Mouse (Mus musculus): ENCODE results near the gene Kxd1. TPM values are rescaled to one million over a fixed set of nuclear protein-coding genes. Genes with fewer than 3 reads are reported as not detected.

The Kxd1 gene
- 118 TPM for polyA plus RNA-seq (2014; fragmentation: Illumina TruSeq; extraction: RNeasy Lipid Tissue Mini Kit (QIAGEN cat#74804); ENCODE audit: low read depth, low replicate concordance)

DNA sequence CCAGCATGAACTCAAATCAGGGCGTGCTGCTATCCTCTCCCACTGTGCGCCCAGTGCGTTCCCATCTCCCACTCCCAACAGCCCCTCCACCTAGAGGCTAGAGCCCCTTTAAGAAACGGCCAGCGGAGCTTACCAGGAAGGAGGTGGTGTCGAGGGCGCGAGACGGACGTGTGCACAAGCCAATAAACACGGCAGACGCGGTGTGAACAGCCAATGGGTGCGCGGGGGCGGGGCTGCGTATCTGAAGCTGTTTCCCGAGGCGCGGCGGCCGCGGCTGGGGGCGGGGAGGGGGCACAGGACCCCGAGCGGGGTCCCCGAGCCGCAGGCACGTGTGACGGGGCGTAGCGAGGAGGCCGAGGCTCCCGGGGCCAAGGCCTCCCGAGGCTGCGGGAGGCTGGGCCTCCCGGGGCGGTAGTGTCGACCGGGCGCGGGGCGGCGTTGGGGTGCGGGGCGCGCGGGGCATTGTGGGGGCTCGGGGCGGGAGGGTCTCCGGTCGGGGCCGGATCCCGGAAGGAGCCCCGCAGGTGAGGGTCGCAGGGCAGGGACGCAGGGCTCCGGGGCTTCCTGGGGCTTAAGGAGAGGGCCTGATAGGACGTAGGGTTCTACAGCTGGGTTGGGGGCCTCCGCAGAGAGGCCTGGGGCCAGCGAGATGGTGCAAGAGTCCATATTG is at the start of gene Kxd1, which contains the start of gene Fkbp8:
TSS of gene Kxd1 (minus strand) at position 445 of the 670 bp plus-strand sequence.
TSS of gene Fkbp8 (plus strand) at position 213 of the 670 bp plus-strand sequence.

DNA sequence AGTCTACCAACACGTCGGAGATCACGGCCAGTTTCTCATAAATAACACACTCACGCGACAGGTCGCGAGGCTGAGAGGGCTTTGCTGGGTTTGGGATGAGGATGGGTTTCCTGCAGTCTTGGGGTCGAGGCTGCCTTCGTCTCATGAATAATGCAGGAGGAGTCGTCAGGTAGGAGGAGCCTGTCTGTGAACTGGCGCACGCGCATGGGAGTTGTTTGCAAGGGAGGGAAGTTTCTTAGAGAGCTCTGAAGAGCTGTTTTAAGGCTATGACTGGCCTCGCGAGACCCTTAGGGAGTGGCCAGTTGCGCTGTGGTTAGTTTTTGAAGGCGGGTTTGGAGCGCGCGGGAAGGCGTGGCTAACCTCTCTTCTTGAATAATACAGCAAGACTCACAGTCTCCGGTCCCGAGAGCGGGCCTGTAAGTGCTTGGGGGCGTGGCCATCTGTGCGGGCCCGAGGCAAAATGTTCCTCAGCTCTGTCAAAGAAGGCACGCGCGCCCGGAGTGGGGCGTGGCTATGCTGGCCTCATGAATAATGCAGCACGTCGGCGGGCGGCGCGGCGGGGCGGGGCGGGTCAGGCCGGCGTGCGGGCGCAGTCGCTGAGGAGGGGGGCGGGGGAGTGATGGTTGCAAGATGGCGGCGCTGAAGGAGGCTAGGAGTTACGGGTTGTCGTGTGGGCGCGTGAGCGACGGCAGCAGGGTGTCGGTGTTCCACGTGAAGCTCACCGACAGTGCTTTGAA is 11.5 kb upstream of the Kxd1 start, which contains the start of gene Ell:
TSS of gene Ell (plus strand) at position 381 of the 737 bp plus-strand sequence.

DNA sequence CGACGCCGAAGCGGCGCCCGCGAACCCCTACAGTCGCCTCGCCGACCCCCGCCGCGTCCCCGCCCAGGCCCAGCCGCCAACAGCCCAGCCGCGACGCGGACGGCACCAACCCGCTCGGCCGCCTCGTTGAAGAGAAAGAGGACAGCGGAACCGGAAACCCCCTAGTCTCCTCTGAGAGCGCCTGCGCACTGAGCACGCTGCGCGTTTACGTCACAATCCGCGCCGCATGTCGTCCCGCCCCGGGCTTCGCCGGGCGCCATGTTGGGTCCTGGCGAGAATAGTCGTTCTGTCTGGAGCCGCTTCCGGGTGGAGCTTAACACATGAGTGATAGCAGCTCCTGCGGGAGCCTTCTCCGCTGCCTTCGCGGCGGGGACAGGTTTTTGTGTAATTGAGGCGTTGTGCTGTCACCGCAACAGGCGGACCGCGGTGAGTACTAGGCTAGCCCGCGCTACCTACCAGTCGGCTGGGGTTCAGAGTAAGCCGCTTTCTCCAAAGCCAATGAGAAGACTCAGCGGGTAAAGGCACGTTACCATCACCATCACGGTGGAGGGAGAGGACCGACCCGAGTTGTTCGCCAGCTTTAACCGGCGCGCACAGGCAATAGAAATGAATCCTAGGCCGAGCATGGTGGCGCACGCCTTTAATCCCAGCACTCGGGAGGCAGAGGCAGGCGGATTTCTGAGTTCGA is 17.4 kb downstream of the Kxd1 start, which contains the start of gene Uba52:
TSS of gene Uba52 (minus strand) at position 574 of the 688 bp plus-strand sequence.

DNA sequence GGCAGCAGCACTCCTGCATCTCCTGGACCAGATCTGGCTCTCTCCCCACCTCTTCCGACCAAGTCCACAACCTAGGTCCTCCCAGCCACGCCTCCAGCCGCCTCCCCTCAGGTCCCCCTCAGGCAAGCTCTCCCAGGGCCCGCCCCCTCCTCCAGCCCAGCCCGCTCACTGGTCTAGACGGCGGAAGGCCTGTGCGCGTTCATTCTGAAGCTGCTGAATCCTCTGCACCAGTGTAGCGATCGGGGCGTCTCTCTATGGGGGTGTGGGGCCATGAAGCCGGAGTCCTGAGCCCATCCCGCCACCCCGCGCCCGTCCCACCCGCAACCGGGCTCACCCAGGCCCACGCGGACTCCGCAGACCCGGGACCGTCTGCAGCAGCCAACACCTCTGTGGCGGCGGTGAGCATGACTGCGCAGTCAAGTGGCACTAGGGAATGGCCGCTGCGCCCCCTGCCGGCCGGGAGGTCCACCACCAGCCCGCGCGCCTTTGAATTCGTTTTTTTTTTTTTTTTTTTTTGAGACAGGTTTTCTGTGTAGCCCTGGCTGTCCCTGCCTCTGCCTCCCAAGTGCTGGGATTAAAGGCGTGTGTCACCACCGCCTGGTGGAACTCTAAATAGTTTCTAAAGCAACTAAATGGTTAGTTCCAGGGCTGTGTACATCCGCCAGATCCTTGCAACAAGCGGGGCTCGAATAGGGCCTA is 21.3 kb downstream of the Kxd1 start, which contains the start of gene Rex1bd:
TSS of gene Rex1bd (minus strand) at position 425 of the 699 bp plus-strand sequence.

DNA sequence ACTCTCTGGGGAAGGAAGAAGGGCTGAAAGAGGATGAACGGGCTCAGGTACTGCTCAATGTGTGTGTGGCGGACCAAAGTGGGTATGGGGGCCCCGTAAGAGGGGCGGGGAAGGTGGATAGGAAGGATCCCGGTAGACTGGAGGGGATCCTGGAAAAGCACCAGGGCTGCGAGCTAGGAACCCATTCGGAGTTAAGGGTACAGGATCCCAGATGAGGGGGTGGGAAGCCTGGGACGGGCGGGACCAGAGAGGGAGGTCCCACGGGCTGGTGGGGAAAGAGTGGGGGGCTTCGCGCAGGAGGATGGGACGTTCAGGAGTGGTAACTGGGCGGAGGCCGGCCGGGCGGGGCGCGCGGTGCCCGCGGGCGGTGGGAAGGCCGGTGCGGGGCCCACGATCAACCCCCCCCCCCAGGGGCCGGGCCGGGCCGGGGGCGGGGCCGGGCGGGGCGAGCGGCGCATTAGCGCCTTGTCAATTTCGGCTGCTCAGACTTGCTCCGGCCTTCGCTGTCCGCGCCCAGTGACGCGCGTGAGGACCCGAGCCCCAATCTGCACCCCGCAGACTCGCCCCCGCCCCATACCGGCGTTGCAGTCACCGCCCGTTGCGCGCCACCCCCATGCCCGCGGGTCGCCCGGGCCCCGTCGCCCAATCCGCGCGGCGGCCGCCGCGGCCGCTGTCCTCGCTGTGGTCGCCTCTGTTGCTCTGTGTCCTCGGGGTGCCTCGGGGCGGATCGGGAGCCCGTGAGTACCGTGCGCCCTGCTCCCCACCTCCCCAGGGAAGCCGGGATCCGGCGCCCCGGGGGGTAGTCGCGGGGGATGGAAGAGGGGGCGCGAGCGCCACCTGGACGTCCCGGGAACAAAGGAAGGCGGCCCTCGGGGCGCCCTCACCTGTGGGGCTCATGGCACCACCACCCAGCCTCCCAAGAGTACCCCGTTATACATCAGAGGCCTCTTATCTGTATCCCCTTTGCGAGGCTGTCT is 34.8 kb downstream of the Kxd1 start, which contains the start of gene Crlf1:
TSS of gene Crlf1 (plus strand) at position 495 of the 977 bp plus-strand sequence.

DNA sequence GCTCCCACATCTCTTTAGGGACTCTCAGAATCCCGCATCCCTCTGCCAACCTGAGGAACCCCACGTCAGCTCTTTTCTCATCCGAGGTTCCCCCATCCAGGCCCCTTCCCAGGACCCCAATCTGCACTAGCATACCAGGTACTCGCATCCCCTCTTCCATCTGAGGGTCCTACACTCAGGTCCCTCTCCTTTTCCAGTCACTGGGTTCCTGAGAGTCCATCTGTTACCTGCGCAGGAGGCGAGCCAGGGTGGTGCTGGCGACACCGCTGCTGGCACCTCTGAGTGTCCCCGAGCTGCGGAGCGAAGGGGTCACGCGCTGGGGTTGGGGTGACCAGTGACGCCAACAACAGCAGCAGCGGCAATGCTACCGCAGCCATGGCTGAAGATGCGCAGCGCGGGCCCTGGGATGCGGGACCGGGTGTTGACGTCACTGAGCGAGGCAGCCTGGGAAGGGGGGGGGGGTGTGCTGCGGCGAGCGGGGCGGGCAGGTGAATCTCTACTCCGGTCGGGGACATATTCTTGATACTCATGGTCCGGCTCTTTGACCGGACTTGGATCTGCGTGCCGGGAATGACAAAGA is 40.7 kb downstream of the Kxd1 start, which contains the start of gene Tmem59l:
TSS of gene Tmem59l (minus strand) at position 418 of the 580 bp plus-strand sequence.

DNA sequence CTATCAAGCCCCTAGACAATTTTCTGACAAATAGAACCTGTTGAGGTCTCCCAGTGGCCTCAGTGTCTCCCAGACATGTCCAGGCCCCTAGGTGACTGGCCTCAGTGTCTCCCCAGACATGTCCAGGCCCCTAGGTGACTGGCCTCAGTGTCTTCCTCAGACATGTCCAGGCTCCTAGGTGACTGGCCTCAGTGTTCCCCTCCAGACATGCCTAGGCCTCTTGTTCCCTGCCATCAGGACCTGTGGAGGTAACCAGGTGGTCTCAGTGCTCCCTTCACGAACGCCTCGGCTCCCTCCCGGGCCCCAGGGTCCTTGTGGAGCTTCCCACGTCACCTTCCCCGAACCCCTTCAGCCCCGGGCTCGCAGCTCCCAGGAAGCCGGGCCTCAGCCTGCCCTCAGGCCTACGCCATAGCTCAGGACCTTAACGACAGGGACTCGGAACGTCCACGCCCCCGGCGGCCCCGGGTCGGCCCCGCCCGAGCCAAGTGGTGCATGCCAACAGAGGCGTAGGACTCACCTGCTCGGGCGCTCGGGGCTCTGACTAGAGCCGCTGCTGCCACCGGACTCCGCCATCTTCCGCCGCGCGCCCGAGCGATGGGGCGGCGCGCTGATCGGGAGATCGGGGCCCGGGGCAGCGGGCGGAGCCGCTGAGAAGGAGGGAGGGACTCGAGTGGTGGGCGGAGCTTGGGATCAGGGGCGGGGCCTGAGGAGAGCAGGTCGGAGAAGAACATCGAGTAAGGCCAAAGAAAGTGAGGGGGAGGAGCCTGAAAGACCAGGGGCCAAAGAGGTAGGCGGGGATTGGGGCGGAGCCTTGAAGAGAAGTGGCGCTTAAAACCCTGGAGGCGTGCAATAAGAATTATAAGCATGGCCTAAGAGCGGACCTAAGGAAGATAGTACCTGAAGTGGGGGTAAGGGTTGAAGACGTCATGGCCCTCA is 51.2 kb downstream of the Kxd1 start, which contains the start of gene Klhl26:
TSS of gene Klhl26 (minus strand) at position 636 of the 936 bp plus-strand sequence.

Other genes with a start within 250 kb of the Kxd1 start
- gene Homer3, start 245.1 kb downstream of the Kxd1 start, polyA plus RNA-seq (2014; fragmentation: Illumina TruSeq; extraction: RNeasy Lipid Tissue Mini Kit (QIAGEN cat#74804); ENCODE audit: low read depth, low replicate concordance) = 7.0 TPM
- 22.8 TPM for gene Ddx49, start 225.5 kb downstream of the Kxd1 start, polyA plus RNA-seq (2014; fragmentation: Illumina TruSeq; extraction: RNeasy Lipid Tissue Mini Kit (QIAGEN cat#74804); ENCODE audit: low read depth, low replicate concordance)
- 126 TPM for gene Cope, start 225.4 kb downstream of the Kxd1 start, polyA plus RNA-seq (2014; fragmentation: Illumina TruSeq; extraction: RNeasy Lipid Tissue Mini Kit (QIAGEN cat#74804); ENCODE audit: low read depth, low replicate concordance)
- gene Cers1, start 212.2 kb downstream of the Kxd1 start, polyA plus RNA-seq (2014; fragmentation: Illumina TruSeq; extraction: RNeasy Lipid Tissue Mini Kit (QIAGEN cat#74804); ENCODE audit: low read depth, low replicate concordance) = 0.68 TPM
- gene Gdf1, start 198.1 kb downstream of the Kxd1 start, polyA plus RNA-seq (2014; fragmentation: Illumina TruSeq; extraction: RNeasy Lipid Tissue Mini Kit (QIAGEN cat#74804); ENCODE audit: low read depth, low replicate concordance) = not detected
- gene Upf1, start 174.7 kb downstream of the Kxd1 start, polyA plus RNA-seq (2014; fragmentation: Illumina TruSeq; extraction: RNeasy Lipid Tissue Mini Kit (QIAGEN cat#74804); ENCODE audit: low read depth, low replicate concordance) = 27.5 TPM
- gene Comp, start 154.4 kb downstream of the Kxd1 start, polyA plus RNA-seq (2014; fragmentation: Illumina TruSeq; extraction: RNeasy Lipid Tissue Mini Kit (QIAGEN cat#74804); ENCODE audit: low read depth, low replicate concordance) = 11.6 TPM
- 7.9 TPM for gene Crtc1, start 88.4 kb downstream of the Kxd1 start, polyA plus RNA-seq (2014; fragmentation: Illumina TruSeq; extraction: RNeasy Lipid Tissue Mini Kit (QIAGEN cat#74804); ENCODE audit: low read depth, low replicate concordance)
- gene Klhl26, start 51.0 kb downstream of the Kxd1 start, polyA plus RNA-seq (2014; fragmentation: Illumina TruSeq; extraction: RNeasy Lipid Tissue Mini Kit (QIAGEN cat#74804); ENCODE audit: low read depth, low replicate concordance) = 9.1 TPM
- gene Tmem59l, start 40.6 kb downstream of the Kxd1 start, polyA plus RNA-seq (2014; fragmentation: Illumina TruSeq; extraction: RNeasy Lipid Tissue Mini Kit (QIAGEN cat#74804); ENCODE audit: low read depth, low replicate concordance) = not detected
- 0.63 TPM for gene Crlf1, start 34.8 kb downstream of the Kxd1 start, polyA plus RNA-seq (2014; fragmentation: Illumina TruSeq; extraction: RNeasy Lipid Tissue Mini Kit (QIAGEN cat#74804); ENCODE audit: low read depth, low replicate concordance)
- 105 TPM for gene Rex1bd, start 21.2 kb downstream of the Kxd1 start, polyA plus RNA-seq (2014; fragmentation: Illumina TruSeq; extraction: RNeasy Lipid Tissue Mini Kit (QIAGEN cat#74804); ENCODE audit: low read depth, low replicate concordance)
- 1,940 TPM for gene Uba52, start 17.2 kb downstream of the Kxd1 start, polyA plus RNA-seq (2014; fragmentation: Illumina TruSeq; extraction: RNeasy Lipid Tissue Mini Kit (QIAGEN cat#74804); ENCODE audit: low read depth, low replicate concordance)
- 152 TPM for gene Fkbp8, start 232 bp downstream of the Kxd1 start, polyA plus RNA-seq (2014; fragmentation: Illumina TruSeq; extraction: RNeasy Lipid Tissue Mini Kit (QIAGEN cat#74804); ENCODE audit: low read depth, low replicate concordance)
- gene Ell, start 11.5 kb upstream of the Kxd1 start, polyA plus RNA-seq (2014; fragmentation: Illumina TruSeq; extraction: RNeasy Lipid Tissue Mini Kit (QIAGEN cat#74804); ENCODE audit: low read depth, low replicate concordance) = 11.8 TPM
- 33.1 TPM for gene Isyna1, start 66.4 kb upstream of the Kxd1 start, polyA plus RNA-seq (2014; fragmentation: Illumina TruSeq; extraction: RNeasy Lipid Tissue Mini Kit (QIAGEN cat#74804); ENCODE audit: low read depth, low replicate concordance)
- 42.1 TPM for gene Ssbp4, start 80.9 kb upstream of the Kxd1 start, polyA plus RNA-seq (2014; fragmentation: Illumina TruSeq; extraction: RNeasy Lipid Tissue Mini Kit (QIAGEN cat#74804); ENCODE audit: low read depth, low replicate concordance)
- 2.3 TPM for gene Lrrc25, start 88.2 kb upstream of the Kxd1 start, polyA plus RNA-seq (2014; fragmentation: Illumina TruSeq; extraction: RNeasy Lipid Tissue Mini Kit (QIAGEN cat#74804); ENCODE audit: low read depth, low replicate concordance)
- gene Gdf15, start 104.5 kb upstream of the Kxd1 start, polyA plus RNA-seq (2014; fragmentation: Illumina TruSeq; extraction: RNeasy Lipid Tissue Mini Kit (QIAGEN cat#74804); ENCODE audit: low read depth, low replicate concordance) = 2.1 TPM
- gene Pgpep1, start 132.4 kb upstream of the Kxd1 start, polyA plus RNA-seq (2014; fragmentation: Illumina TruSeq; extraction: RNeasy Lipid Tissue Mini Kit (QIAGEN cat#74804); ENCODE audit: low read depth, low replicate concordance) = 23.9 TPM
- gene Lsm4, start 145.3 kb upstream of the Kxd1 start, polyA plus RNA-seq (2014; fragmentation: Illumina TruSeq; extraction: RNeasy Lipid Tissue Mini Kit (QIAGEN cat#74804); ENCODE audit: low read depth, low replicate concordance) = 90.3 TPM
- 59.5 TPM for gene Jund, start 171.0 kb upstream of the Kxd1 start, polyA plus RNA-seq (2014; fragmentation: Illumina TruSeq; extraction: RNeasy Lipid Tissue Mini Kit (QIAGEN cat#74804); ENCODE audit: low read depth, low replicate concordance)
- gene Iqcn, start 175.5 kb upstream of the Kxd1 start, polyA plus RNA-seq (2014; fragmentation: Illumina TruSeq; extraction: RNeasy Lipid Tissue Mini Kit (QIAGEN cat#74804); ENCODE audit: low read depth, low replicate concordance) = not detected
- gene Gm3336, start 190.6 kb upstream of the Kxd1 start, polyA plus RNA-seq (2014; fragmentation: Illumina TruSeq; extraction: RNeasy Lipid Tissue Mini Kit (QIAGEN cat#74804); ENCODE audit: low read depth, low replicate concordance) = not detected
- gene Pde4c, start 195.8 kb upstream of the Kxd1 start, polyA plus RNA-seq (2014; fragmentation: Illumina TruSeq; extraction: RNeasy Lipid Tissue Mini Kit (QIAGEN cat#74804); ENCODE audit: low read depth, low replicate concordance) = 7.0 TPM
- 57.6 TPM for gene Rab3a, start 226.7 kb upstream of the Kxd1 start, polyA plus RNA-seq (2014; fragmentation: Illumina TruSeq; extraction: RNeasy Lipid Tissue Mini Kit (QIAGEN cat#74804); ENCODE audit: low read depth, low replicate concordance)
- 19.0 TPM for gene Mpv17l2, start 233.0 kb upstream of the Kxd1 start, polyA plus RNA-seq (2014; fragmentation: Illumina TruSeq; extraction: RNeasy Lipid Tissue Mini Kit (QIAGEN cat#74804); ENCODE audit: low read depth, low replicate concordance)
- 24.1 TPM for gene Pik3r2, start 248.8 kb upstream of the Kxd1 start, polyA plus RNA-seq (2014; fragmentation: Illumina TruSeq; extraction: RNeasy Lipid Tissue Mini Kit (QIAGEN cat#74804); ENCODE audit: low read depth, low replicate concordance)

All from heart, adult 10 weeks (tissue).